Mouse (Mus musculus) heart, adult 2 months (tissue): ENCODE data around the gene Gucy2g. TPM values are rescaled to one million over a fixed set of nuclear protein-coding genes. Genes with fewer than 3 reads are reported as not detected.

Experiments
- DNase-seq, 2 experiments: peaks; one replicate each; pipeline ENCODE4 v3.0.0; 2021
- H3K27ac ChIP-seq: fragments of 200-600 bp; 2 replicates; pipeline ENCODE4 v1.8.1; 2022
- H3K27me3 ChIP-seq: fragments of 200-500 bp; 2 replicates; pipeline ENCODE4 v1.6.1; 2012; ENCODE audit warnings: mild to moderate bottlenecking, low read length, inconsistent platforms, mixed read lengths; ENCODE audit not compliant: control insufficient read depth, insufficient read depth
- H3K36me3 ChIP-seq: fragments of 200-500 bp; 2 replicates; pipeline ENCODE4 v1.6.1; 2012; ENCODE audit warnings: low read length, inconsistent platforms; ENCODE audit not compliant: control insufficient read depth, insufficient read depth
- H3K4me1 ChIP-seq: fragments of 200-500 bp; 2 replicates; pipeline ENCODE4 v1.6.1; 2011; ENCODE audit warnings: low read length; ENCODE audit not compliant: control insufficient read depth, insufficient read depth
- H3K4me3 ChIP-seq: fragments of 200-600 bp; 2 replicates; pipeline ENCODE4 v1.8.1; 2022
- H3K79me2 ChIP-seq: fragments of 200-500 bp; replicated peaks from 2 replicates; pipeline ENCODE4 v1.6.1; 2012; ENCODE audit warnings: mild to moderate bottlenecking, inconsistent platforms, low read length, moderate library complexity, mixed read lengths; ENCODE audit not compliant: control insufficient read depth, insufficient read depth
- H3K9ac ChIP-seq: fragments of 200-500 bp; 2 replicates; pipeline ENCODE4 v1.6.1; 2012; ENCODE audit warnings: low read depth, mild to moderate bottlenecking, control low read depth, inconsistent platforms, low read length, mixed read lengths
- CTCF ChIP-seq: fragments of 200-600 bp; IDR thresholded peaks from 2 replicates; pipeline ENCODE4 v1.8.1; 2022; ENCODE audit warnings: antibody characterized with exemption, mild to moderate bottlenecking, moderate library complexity
- EP300 ChIP-seq: fragments of 200-500 bp; IDR thresholded peaks from 2 replicates; pipeline ENCODE4 v1.6.1; 2011; ENCODE audit warnings: low read depth, low read length, control low read depth; ENCODE audit not compliant: insufficient read depth
- POLR2A ChIP-seq: fragments of 200-500 bp; IDR thresholded peaks from 2 replicates; pipeline ENCODE4 v1.6.1; 2011; ENCODE audit warnings: mild to moderate bottlenecking, low read depth, low read length, control low read depth; ENCODE audit not compliant: insufficient read depth
- WGBS: fragments of 180-500 bp; shearing (Covaris S2); methylation state at CpG from one replicate; pipeline ENCODE4 v1.1.7; 2018; 5-methylcytosine and 5-hydroxymethylcytosine counted together
- intact Hi-C: fragments of 180-260 bp; cut with DNase I; formaldehyde crosslinking; loops from one replicate; pipeline ENCODE4 v1.15.1; 2025
- polyA plus RNA-seq: library from polyadenylated mRNA; depleted of rRNA; stranded (reverse); fragments of >200 nt; gene quantifications from 2 replicates; pipeline ENCODE4 v1.2.3, GENCODE M21; 2012
- total RNA-seq, 2 experiments: library from RNA; stranded (reverse); gene quantifications; 2 replicates each; pipeline ENCODE4 v1.2.3; 2021

Gene Gucy2g
- total and polyA plus RNA-seq, 3 experiments = 0.07 to 0.12 TPM; not detected in 1

GRCm38 (mm10) chr19:55209084-55209483 is 32.0 kb downstream of the Gucy2g start:
- H3K27me3 ChIP-seq = no peaks in the 10 kb centered on the region
- no peak for DNase-seq
- no peaks in the 10 kb centered on the region for H3K79me2 ChIP-seq
- no peak for TF ChIP-seq EP300
- no peak for TF ChIP-seq POLR2A
- no peak for TF ChIP-seq CTCF
- H3K4me1 ChIP-seq = no peaks in the 10 kb centered on the region
- no peak overlapping the region for H3K4me3 ChIP-seq
- H3K9ac ChIP-seq = no peak overlapping the region
- WGBS = 64% methylated on average over 3 of the region's 3 CpGs
- intact Hi-C loops = no loop called here
- no peak overlapping the region for H3K27ac ChIP-seq
- no peaks in the 10 kb centered on the region for H3K36me3 ChIP-seq

- intact Hi-C loops = no loop called here
- DNase-seq = no peak
- Histone ChIP-seq H3K4me3 (no peak overlapping the region), H3K4me1 (no peaks in the 10 kb centered on the region), H3K27ac (no peak overlapping the region), H3K9ac (no peak overlapping the region), H3K27me3 (no peaks in the 10 kb centered on the region), H3K79me2 (no peaks in the 10 kb centered on the region), H3K36me3 (no peaks in the 10 kb centered on the region)
- TF ChIP-seq CTCF (no peak), POLR2A (no peak), EP300 (no peak)
- 58% methylated on average over 4 of the region's 4 CpGs for WGBS
Measured at GRCm38 (mm10) chr19:55208654-55209053, 32.4 kb downstream of the Gucy2g start.

GRCm38 (mm10) chr19:55207746-55208538 is 33.1 kb downstream of the Gucy2g start:
- no peak for TF ChIP-seq EP300
- no peak for TF ChIP-seq CTCF
- TF ChIP-seq POLR2A = no peak
- H3K27ac ChIP-seq = no peak overlapping the region
- WGBS = 48% methylated on average over 25 of the region's 25 CpGs
- intact Hi-C loops = loop anchor here (2.0 kb wide), 1 partner anchor 1163 kb away; the partner anchor contains the start of gene Adra2a
- H3K4me1 ChIP-seq = no peaks in the 10 kb centered on the region
- H3K79me2 ChIP-seq = no peaks in the 10 kb centered on the region
- no peak overlapping the region for H3K9ac ChIP-seq
- H3K4me3 ChIP-seq = no peak overlapping the region
- no peak for DNase-seq
- no peaks in the 10 kb centered on the region for H3K27me3 ChIP-seq
- H3K36me3 ChIP-seq = no peaks in the 10 kb centered on the region

- TF ChIP-seq POLR2A = no peak
- no peak for TF ChIP-seq CTCF
- no peaks in the 10 kb centered on the region for H3K36me3 ChIP-seq
- H3K79me2 ChIP-seq = no peaks in the 10 kb centered on the region
- H3K4me3 ChIP-seq = no peak overlapping the region
- 49% methylated on average over 6 of the region's 6 CpGs for WGBS
- H3K27ac ChIP-seq = no peak overlapping the region
- DNase-seq = no peak
- no peaks in the 10 kb centered on the region for H3K27me3 ChIP-seq
- no peaks in the 10 kb centered on the region for H3K4me1 ChIP-seq
- intact Hi-C loops = loop anchor here (2.0 kb wide), 1 partner anchor 1162 kb away; the partner anchor contains the start of gene Adra2a
- no peak overlapping the region for H3K9ac ChIP-seq
Measured at GRCm38 (mm10) chr19:55207205-55207604, 33.8 kb downstream of the Gucy2g start.

- Histone ChIP-seq H3K4me1 (no peaks in the 10 kb centered on the region), H3K27ac (no peak overlapping the region), H3K9ac (no peak overlapping the region), H3K27me3 (no peaks in the 10 kb centered on the region), H3K4me3 (no peak overlapping the region), H3K79me2 (no peaks in the 10 kb centered on the region), H3K36me3 (no peaks in the 10 kb centered on the region)
- intact Hi-C loops = loop anchor here (2.0 kb wide), 1 partner anchor 1162 kb away; the partner anchor contains the start of gene Adra2a
- 38% methylated on average over 8 of the region's 8 CpGs for WGBS
- no peak for DNase-seq
- peak; percentile 87 for TF ChIP-seq CTCF
- TF ChIP-seq EP300 = no peak
- TF ChIP-seq POLR2A = no peak
Measured at GRCm38 (mm10) chr19:55206482-55207138, 34.4 kb downstream of the Gucy2g start.

GRCm38 (mm10) chr19:55198303-55198702 is 42.7 kb downstream of the Gucy2g start:
- peak; percentile 33 to 56 for DNase-seq
- 36% methylated on average over 5 of the region's 5 CpGs for WGBS
- Histone ChIP-seq H3K4me1 (peaks cover 5% of the 10 kb centered on the region), H3K27ac (no peak overlapping the region), H3K4me3 (no peak overlapping the region), H3K27me3 (no peaks in the 10 kb centered on the region), H3K36me3 (no peaks in the 10 kb centered on the region), H3K9ac (no peak overlapping the region), H3K79me2 (no peaks in the 10 kb centered on the region)
- TF ChIP-seq POLR2A = no peak
- TF ChIP-seq CTCF = peak; percentile 85
- peak; percentile 48; the same call in 1 of the 2 replicates for TF ChIP-seq EP300
- intact Hi-C loops = loop anchor here (2.0 kb wide), 1 partner anchor 126 kb away; no protein-coding TSS in a partner anchor
